Mouse (Mus musculus) thymus, adult 18-20 months (tissue): ENCODE results near the gene Evi5.

Source experiments
- DNase-seq, 2 experiments: peaks; one replicate each; pipeline ENCODE4 v3.0.0; 2022; ENCODE audit warnings: mixed read lengths in 2 of 2

Evi5 gene

DNA sequence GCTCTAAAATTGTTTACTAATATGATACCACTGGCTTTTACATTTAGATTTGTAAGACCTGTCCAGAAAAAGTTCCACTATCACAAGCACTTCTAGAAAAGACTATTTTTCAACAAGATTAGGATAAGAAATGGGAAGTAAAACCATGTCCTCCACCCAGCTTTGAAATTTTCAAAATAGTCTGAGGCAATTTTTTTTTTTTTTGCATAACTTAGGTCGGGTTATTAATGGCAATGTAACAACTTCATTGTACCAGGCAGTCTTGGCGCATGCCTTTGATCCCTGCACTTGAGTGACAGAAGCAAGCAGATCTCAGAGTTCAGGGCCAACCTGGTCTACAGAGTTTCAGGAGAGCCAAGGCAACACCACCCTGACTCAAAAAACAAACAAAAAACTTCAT is 5.2 kb downstream of the Evi5 start:
- DNase-seq, result no peak

DNA sequence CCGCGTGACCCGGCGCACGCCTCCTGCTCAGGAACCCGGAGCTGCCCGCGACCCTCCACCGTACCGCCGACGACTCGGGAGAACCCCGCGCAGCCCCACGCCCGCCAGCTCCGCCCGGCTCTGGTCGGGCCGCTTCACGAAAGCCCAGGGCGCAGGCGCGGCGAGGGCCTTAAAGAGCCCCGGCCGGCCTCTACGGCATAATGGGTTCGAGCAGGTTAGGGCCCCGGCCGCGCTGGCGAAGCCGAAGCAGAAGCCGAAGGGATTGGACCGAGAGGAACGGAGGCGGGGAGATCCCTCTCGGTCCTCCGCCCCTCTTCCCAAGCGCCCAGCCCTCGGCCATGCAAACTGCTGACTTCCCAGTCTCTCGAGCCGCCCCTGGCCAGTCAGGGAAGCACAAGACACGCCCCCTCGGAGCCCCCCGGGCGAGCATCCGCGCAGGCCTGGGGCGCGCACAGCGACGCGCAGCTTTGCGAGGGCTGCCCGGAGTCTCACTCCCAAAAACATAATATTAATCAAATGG is 5.9 kb downstream of the Evi5 start:
- DNase-seq, result peak; percentile 55 to 56

DNA sequence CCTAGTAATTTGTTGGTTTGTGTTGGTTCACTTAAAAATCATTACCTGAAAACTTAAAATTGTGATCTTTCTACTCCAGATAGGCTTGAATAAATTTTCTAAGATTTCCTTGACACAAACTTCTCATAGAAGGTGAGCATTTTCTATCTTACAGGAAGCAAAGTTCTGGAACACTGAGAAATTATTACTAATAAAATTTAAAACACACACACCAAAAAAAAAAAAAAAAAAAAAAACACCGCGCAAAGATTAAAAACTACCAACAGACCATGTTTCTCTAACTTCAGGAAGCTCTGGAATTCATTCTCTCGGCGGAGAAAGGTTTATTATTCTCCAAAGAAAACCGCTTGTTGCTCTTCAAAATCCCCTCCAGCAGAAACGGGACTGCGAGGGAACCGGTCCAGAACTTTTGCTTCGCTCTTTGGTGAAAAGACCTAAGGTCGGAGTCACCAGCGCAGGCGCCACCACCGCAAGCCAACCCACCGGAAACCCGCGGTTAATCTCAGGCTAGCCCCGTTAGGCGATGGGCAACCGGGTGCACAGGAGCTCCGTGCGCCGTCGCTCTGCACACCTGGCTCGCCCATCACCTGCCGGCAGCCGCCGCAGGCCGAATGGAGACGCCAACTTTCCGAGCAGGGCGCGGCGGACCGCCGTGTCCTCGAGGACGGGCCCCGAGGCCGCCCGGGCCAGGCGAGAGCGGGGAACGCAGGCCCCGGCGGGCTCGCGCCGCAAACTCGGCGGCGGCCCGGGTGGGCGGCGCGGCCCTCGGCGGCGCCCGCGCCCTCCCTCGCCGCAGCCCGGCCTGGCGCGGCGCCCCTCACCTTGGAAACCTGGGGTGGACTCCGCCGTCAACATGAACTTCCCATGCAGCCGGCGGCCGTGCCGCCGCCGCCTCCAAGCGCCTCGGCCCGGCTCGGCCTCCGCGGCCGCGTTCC is 6.7 kb downstream of the Evi5 start:
- DNase-seq, result peak; percentile 39 to 43

DNA sequence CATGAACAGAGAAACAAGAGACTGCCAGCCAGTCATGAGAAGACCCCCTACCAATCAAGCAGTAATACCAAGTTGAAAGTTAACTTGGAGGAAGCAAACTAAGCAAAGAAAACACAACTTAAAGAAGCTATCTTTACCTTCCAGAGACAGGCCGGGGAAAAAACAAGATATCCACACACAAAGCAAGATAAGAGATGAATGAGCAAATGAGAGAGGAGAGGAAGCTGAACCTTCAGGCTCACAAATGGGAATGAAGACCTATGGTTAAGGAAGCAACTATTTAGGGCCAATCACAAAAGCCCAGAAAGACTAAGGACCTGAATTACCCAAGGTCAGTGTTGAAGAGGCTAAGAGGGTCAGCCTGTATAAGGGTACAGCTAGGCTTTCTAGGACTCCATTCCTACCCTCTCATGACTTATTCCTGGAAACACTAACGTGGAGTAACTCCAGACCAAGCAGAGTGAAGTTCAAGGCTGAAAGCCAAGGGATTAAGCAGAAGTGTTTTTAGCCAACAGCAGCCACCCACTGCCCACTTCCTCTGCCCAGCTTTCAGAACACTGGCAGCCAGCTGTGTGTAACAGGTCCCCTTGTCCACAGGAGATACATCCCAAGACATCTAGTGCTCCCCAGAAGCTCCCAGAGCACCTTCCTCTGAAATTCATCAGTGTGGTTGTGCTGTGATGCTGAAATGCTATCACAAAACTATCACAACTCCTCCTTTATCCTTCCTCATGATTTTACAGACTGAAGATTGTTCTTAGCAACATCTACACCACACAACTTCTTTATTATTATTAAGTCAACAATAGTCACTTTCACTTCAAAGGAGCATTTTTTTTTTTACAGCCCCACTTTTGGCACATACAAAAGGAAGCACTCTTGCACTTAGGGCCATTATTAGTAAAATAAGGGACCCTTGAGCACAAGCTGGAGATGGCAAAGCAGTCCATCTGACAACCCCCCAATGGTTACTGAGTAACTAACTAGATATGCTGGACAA is 8.5 kb downstream of the Evi5 start:
- DNase-seq, result no peak

DNA sequence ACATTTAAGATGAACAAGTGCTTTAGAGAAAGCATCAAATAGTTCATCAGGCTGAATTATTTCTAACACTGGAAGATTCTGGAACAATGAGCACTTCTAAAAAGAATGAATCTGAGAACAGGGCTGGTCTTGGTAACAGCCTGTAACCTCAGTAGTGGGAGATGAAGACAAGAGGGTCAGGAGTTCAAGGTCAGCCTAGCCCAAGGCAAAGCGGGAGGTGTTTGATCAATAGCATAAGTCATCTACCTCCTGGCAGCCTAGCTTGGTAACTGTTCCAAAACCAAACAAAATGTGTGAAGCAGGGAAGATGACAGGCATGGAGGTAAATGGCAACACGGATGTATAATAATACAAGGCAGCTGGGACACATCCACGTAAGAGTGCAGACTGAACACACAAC is 10.9 kb downstream of the Evi5 start:
- DNase-seq, result no peak

DNA sequence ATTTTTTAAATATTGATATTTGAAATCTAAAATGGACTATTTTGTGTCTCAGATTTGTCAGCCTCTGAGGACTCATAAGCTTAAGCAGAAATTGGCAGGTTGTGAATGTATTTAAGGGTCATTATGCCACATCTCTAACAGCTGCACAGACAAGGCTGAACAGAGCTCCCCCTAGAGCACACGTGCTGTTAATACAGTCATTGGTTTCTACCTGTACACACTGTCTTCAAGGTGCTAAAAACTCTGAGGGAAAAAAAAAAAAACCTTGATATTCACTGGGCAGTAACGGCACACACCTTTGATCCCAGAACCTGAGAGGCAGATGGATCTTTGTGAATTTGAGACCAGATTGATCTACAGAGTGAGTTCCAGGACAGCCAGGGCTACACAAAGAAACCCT is 15.9 kb downstream of the Evi5 start:
- DNase-seq, result no peak

DNA sequence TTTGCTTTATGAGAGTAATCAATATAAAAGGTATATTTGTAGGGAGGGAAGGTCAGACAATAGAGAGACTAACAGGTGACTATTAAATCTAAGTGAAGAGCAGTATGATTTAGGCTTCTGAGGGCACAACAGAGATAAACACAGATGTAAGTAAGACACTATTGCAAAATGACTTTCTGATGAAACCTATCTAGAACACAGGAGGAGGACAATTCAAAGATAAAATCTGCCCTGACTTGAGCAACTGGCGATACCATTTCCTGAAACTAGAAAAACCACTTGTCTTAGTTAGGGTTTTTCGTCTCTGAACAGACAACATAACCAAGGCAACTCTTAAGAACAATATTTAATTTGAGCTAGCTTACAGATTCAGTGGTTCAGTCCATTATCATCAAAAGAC is 19.4 kb downstream of the Evi5 start:
- DNase-seq, result no peak

DNA sequence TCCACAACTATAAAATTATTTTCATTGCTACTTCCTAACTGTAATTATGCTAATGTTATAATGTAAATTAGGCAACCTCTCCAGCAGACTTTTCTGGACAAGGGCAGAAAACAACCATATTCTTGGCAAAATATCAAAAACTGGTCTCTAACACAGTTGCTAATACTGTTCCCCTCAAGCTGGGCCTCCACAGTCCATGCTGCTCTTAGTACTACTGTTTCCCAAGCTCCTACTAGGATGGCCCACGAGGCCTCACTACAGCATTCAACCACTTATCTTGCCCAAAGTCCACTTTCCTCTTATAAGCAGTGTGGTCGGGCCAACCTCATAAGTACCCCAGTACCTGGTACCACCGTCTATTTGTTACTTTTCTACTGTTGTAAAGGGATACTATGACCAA is 20.4 kb downstream of the Evi5 start:
- no peak for DNase-seq

DNA sequence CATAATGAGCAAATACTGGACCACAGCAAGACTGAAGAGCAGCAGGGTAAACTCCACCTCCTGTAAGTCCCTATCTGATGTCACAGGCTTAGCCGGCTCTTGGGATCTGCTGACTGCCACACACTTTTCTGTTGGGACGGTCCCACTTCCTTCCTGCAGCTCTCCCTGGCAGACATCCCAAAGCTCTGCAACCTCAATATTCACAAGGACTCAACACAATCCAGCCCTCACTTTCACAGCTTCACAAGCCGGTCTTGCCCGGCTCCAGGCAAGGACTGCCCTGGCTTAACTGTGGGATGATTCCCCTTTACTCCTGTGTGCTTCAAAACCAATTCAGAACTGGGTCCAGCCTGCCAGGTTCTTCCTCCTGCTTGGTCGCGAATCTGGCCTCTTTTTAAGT is 21.1 kb downstream of the Evi5 start:
- no peak for DNase-seq

DNA sequence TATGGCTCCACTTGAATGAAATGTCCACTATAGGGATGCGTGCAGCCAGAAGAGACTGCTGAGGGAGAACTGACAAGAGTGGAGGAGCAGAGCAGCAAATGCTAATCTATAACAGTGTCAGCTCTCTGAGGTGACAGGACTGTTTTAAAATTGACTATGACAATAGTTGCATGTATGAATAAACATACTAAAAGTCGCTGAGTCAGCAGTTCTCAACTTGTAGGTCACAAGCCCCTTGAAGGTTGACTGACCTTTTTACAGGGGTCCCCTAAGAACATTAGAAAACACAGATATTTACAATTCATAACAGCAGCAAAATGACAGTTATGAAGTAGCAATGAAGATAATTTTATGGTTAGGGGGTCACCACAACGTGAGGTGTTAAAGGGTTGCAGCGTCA is 25.9 kb downstream of the Evi5 start:
- DNase-seq, result no peak

DNA sequence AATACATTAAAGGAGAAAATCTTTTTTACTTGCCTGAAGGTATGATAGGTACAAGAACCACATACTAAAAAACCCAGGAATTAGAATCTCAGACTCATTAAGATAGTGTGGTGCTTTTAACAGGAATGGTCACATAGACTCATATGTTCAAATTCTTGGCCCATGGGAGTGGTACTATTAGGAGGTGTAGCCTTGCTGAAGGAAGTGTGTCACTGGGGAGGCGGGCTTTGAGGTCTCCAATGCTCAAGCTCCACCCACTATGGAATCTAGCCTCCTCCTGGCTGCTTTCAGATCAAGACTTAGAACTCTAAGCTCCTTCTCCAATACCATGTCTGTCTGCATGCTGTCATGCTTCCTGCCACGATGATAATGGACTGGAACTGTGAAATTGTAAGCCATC is 27.1 kb downstream of the Evi5 start:
- DNase-seq, result no peak

DNA sequence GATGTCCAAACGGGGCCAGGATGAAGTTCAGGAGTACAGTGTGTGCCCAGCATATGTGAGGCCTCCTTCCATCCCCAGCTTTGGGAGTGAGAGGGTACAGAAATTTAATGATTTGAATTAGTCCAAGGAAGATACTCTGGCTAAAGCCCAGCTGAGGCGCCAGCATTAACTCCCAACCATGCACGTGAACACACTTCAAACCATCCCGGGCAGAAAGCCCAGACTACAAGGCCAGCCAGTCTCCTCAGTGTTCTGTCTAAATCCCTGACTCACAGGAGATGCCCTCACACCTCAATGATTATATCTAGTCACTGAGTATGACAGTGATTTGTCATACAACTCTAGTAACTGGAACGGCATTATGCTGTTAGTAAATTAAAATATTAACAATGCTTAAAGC is 27.6 kb downstream of the Evi5 start:
- DNase-seq, result no peak

DNA sequence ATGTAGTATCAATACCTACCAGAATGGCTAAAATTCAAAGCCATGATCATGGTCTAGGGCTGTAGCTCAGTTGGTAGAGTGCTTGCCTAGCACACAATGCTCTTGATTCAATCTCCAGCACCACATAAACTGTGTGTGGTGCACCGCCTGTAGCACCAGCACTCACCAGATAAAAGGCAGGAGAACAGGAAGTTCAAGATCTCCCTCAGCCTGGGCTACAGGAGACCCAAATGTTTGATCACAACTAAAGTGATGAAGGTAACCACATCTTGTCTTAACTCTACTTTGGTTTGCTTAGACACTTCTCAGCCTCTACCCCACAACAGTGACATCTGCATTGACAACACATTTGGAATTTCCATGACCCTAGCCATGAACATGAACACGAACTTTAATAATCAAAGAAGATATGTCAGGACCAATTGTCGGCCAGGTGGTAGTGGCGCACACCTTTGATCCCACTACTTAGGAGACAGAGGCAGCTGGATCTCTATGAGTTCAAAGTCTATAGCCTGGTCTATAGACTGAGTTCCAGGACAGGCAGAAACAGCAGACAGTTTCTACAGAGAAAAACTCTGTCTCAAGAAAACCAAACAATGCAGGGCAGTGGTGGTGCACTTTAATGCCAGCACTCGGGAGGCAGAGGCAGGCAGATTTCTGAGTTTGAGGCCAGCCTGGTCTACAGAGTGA is 34.2 kb downstream of the Evi5 start:
- peak in 1 of 2 experiments; percentile 9 for DNase-seq

DNA sequence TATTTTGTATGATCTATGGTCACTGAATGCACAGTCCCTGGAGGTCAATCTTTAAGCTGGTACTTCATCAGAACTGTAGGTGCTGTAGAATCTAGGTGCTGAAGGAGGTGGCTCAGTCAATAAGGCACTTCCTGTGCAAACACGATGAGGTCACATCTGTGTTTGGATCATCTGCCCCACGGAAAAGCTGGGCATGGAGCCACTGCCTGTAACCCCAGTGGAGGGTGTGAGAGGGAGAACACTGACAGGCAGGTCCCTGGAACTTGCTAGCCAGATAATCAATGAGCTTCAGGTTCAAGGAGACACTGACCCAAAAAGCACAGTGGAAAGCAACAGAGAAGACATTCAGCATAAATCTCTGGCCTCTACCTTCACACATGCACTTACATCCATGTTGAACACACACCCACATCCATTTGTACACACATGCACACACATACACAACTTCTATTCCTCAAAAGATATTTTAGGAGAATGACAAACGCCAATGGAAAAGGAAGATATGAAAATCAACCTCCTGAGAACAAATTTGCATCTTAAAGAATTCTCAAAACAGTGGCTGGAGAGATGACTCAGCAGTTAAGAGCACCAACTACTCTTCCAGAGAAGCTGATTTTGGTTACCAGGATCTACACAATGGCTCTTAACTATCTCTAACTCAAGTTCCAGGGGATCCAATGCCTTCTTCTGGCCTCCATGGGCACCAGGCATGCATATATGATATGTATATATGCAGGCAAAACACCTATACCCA is 35.8 kb downstream of the Evi5 start:
- no peak for DNase-seq

DNA sequence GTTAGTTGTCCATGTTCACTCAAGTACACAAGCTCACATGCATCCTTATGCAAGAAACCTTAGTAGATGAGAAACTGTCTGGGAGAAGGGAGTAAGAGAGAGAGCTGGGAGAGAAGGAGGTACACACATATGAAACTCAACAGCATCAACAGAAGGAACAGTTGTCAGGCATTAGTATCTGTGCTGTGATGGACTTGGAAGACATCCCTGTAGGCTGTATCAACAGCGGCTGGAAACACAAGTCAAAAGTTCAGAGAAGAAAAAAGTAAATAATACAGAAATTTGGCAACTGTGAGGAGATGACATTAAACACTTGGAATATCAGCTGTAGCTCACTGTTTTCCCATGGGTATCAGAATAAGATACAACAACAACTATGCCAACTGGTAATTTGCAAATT is 40.6 kb downstream of the Evi5 start:
- no peak for DNase-seq

DNA sequence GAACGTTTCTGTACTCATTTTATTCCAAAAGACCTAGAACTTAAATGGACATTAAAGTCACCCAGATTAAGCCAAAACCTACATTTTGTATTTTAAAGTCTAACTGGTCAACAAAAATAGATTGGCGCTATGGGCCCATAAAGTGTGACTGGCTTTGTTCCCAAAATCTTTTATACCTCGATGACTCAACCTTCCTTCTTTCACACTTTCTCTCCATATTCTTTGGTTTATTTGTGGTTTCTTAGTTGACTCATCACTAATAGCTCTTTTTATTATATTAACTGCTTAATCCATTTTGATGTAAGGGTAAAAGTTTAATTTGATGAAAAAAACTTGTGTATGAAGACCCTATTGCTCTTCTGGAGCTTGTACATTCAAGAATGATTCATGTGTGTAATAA is 43.6 kb downstream of the Evi5 start:
- no peak for DNase-seq

DNA sequence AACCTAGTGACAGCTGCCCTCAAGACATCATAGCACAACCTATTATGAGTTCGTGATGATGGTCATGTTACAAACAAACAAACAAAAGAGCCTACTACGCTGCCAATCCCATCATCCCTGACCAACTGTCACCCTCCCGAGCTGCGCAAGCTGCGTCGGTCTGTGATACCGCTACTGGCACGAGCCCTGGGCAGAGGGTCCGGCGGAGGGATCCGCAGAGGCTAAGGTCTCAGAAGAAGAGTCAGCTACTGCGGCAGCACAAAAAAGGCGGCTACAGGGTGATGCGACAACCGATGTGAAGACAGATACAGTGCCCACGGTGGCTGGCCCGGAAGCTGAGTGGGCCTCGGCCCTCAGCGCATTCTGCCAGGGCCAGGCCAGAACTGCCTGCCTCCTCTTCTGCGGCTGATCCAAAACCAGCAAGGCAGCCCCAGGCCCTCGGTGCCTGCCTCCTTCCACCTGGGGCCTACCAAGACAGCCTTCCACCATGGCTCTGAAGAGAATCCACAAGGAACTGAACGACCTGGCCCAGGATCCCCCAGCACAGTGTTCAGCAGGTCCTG is 44.8 kb downstream of the Evi5 start, which contains the start of gene Ube2d2b:
Ube2d2b (plus strand) TSS at position 102 of the 563 bp plus-strand sequence.
- DNase-seq, result no peak

DNA sequence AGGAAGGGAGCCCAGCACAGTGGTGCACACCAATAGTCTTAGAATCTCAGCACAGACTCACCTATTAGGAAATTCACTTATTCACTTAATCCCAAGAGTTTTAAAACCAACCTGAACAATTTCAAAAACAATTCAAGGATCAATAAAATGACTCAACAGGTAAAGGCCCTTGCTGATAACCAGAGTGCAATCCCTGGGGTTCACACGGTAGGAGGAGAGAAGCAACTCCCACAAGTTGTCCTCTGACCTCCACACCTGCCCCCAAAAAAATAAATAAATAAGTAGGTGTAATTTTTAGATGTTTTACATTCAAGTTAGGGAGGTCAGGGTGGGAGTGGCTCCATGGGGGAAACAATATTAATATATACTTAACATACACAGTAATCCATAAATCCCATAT is 52.4 kb downstream of the Evi5 start:
- DNase-seq, result no peak

DNA sequence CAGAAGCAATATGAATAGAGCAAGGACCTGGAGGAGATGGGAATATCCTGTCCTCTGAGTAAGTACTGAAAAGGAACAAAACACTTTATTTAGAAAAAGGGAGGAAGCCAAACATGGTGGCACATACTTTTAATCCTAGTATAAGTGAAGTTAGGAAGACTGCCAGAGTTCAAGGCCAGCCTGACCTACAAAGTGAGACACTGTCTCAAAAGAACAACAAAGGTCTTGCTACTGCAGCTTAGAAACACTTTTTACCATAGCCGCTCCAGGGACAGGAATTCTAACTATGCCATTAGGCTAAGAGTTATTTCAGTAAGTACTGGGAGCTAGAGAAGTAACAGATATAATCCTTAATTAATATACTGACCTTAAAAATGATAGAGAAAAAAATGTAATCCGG is 60.3 kb downstream of the Evi5 start:
- DNase-seq, result no peak

DNA sequence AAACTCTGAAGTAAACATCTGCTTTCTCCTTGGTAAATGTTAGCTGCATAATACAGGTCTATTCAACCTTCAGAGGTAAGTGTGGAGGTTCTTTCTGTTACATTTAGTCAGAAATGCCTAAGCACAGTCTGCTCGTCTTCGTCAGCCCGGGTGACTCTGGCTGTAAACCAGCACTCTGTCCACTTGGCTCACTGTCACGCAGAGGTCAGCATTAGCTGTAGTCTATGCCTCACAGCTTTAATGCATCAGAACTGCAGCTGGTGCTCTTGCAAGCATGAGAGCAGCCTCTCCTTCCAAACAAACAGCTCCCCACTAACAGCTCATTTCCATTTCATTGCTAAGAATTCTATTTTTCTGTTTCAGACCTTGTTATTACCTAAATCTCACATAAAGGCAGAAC is 67.4 kb downstream of the Evi5 start:
- DNase-seq, result no peak

DNA sequence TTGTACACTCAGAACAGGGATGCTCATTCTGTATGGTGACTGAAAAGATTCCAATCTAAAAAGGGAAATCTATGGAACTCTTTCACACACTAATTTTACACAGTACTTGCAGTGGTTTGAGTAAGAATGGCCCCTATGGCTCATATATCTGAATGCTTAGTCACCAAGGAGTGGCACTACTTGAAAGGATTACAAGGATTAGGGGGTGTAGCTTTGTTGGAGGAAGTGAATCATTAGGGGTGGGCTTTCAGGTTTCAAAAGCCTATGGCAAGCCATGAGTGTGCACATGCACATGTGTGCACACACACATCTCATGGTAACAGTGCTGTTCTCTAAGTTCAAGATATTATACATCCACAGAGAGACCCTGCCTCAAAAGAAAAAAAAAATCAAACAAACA is 72.3 kb downstream of the Evi5 start:
- DNase-seq, result no peak

DNA sequence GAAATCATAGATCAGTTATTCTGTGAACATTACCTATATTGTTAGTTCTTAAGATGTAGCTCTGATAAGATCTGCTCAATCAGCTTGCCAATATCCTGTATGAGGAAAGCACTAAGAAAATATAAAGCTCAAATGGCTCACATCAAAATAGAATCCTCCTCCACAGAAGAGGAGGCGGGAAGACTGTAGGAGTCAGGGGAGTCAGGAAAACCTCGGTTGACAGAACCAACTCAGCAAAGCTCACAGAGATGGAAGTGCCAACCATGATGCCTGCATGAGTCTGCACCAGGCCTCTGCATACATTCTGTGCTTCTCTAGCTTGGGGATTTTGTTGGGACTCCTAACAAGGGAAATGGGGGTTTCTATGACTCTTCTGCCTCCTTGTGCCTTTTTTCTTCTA is 73.7 kb downstream of the Evi5 start:
- DNase-seq, result no peak
